Mouse (Mus musculus) megakaryocyte, embryonic 14.5 days (primary cell): ENCODE measurements around the gene Eps8l1.

Experiments
- FLI1 ChIP-seq: IDR thresholded peaks from 2 replicates; pipeline ENCODE4 v1.6.1; 2012; ENCODE audit warnings: low read length, inconsistent platforms, mixed read lengths
- GATA1 ChIP-seq: IDR thresholded peaks from 3 replicates; pipeline ENCODE4 v1.6.1; 2012; ENCODE audit warnings: mixed read lengths, low read length, inconsistent platforms, borderline replicate concordance

GRCm38 (mm10) chr7:4511489-4512224 lies 51.2 kb downstream of the Eps8l1 start:
- TF ChIP-seq GATA1 (no peak), FLI1 (no peak)
